Mouse (Mus musculus) erythroblast, embryonic 14.5 days (primary cell): ENCODE results near the gene Hoxc4.

Source experiments
- GATA1 ChIP-seq: IDR thresholded peaks from 2 replicates; pipeline ENCODE4 v1.6.1; 2012; ENCODE audit warnings: low read length, inconsistent platforms, mixed read lengths
- TAL1 ChIP-seq: IDR thresholded peaks from 3 replicates; pipeline ENCODE4 v1.6.1; 2012; ENCODE audit warnings: low read length, inconsistent platforms, mixed read lengths

GRCm38 (mm10) chr15:103077673-103078072, 58.9 kb downstream of the Hoxc4 start:
- TF ChIP-seq GATA1 (no peak), TAL1 (no peak)
